Mouse (Mus musculus) lung, postnatal 0 days (tissue): ENCODE data around the gene Xylt1. TPM values are rescaled to one million over a fixed set of nuclear protein-coding genes. Genes with fewer than 3 reads are reported as not detected.

Experiments
- ATAC-seq: fragments of 200-750 bp; cut with Nextera tagmentation; 2 replicates; pipeline ENCODE4 v1.8.0; 2017; ENCODE audit warnings: moderate library complexity
- DNase-seq: peaks from one replicate; pipeline ENCODE4 v3.0.0-alpha.2; 2016; ENCODE audit warnings: low spot score
- H3K27ac ChIP-seq: fragments of 300-500 bp; sonication (generic); 2 replicates; pipeline ENCODE4 v1.5.1; 2014; ENCODE audit warnings: antibody characterized with exemption, mild to moderate bottlenecking, low read length, mixed read lengths
- H3K27me3 ChIP-seq: fragments of 300-500 bp; sonication (generic); replicated peaks from 2 replicates; pipeline ENCODE4 v1.6.1; 2014; ENCODE audit warnings: low read length, mixed read lengths; ENCODE audit not compliant: insufficient read depth
- H3K36me3 ChIP-seq: fragments of 300-500 bp; sonication (generic); 2 replicates; pipeline ENCODE4 v1.6.1; 2014; ENCODE audit warnings: low read length, mixed read lengths; ENCODE audit not compliant: insufficient read depth
- H3K4me1 ChIP-seq: fragments of 300-500 bp; sonication (generic); 2 replicates; pipeline ENCODE4 v1.6.1; 2014; ENCODE audit warnings: antibody characterized with exemption, low read depth, low read length, mixed read lengths; ENCODE audit not compliant: insufficient read depth
- H3K4me2 ChIP-seq: fragments of 300-500 bp; sonication (generic); replicated peaks from 2 replicates; pipeline ENCODE4 v1.6.1; 2014; ENCODE audit warnings: low read depth, mild to moderate bottlenecking, low read length, moderate library complexity, mixed read lengths
- H3K4me3 ChIP-seq: fragments of 300-500 bp; sonication (generic); 2 replicates; pipeline ENCODE4 v1.5.1; 2014; ENCODE audit warnings: low read depth, low read length
- H3K9ac ChIP-seq: fragments of 300-500 bp; sonication (generic); replicated peaks from 2 replicates; pipeline ENCODE4 v1.6.1; 2014; ENCODE audit warnings: low read depth, mild to moderate bottlenecking
- H3K9me3 ChIP-seq: fragments of 300-500 bp; sonication (generic); 2 replicates; pipeline ENCODE4 v1.6.1; 2016; ENCODE audit warnings: low read length, mixed read lengths
- CTCF ChIP-seq: IDR thresholded peaks from 2 replicates; pipeline ENCODE4 v1.5.1; 2016; ENCODE audit warnings: antibody characterized with exemption, mild to moderate bottlenecking
- EP300 ChIP-seq: IDR thresholded peaks from 2 replicates; pipeline ENCODE4 v1.6.1; 2016; ENCODE audit warnings: antibody characterized with exemption, mild to moderate bottlenecking, control low read depth
- WGBS: fragments of 180-500 bp; shearing (Covaris S2); extraction: QIAGEN DNeasy Blood & Tissue Kit; methylation state at CpG from one replicate; pipeline ENCODE4 v1.1.7; 2014; 5-methylcytosine and 5-hydroxymethylcytosine counted together
- polyA plus RNA-seq: library from polyadenylated mRNA; unstranded; fragments of >200 nt; fragmentation: Nextera tagmentation; extraction: Ambion mirVana; gene quantifications from 2 replicates; pipeline ENCODE4 v1.2.1, GENCODE M21; 2015

Xylt1 gene
- polyA plus RNA-seq, 1 experiment from 2014 or later = 0.45 TPM

- H3K36me3 ChIP-seq = no peaks in the 10 kb centered on the region
- no peaks in the 10 kb centered on the region for H3K27me3 ChIP-seq
- no peak for TF ChIP-seq EP300
- TF ChIP-seq CTCF = no peak
- WGBS = 60% methylated on average over 6 of the region's 6 CpGs
- H3K9me3 ChIP-seq = no peaks in the 10 kb centered on the region
- H3K4me3 ChIP-seq = no peak overlapping the region
- DNase-seq (no peak), ATAC-seq (no peak)
- no peak overlapping the region for H3K9ac ChIP-seq
- H3K4me1 ChIP-seq = no peaks in the 10 kb centered on the region
- H3K27ac ChIP-seq = no peak overlapping the region
- H3K4me2 ChIP-seq = no peak overlapping the region
These were observed 192.4 kb downstream of the Xylt1 start for GRCm38 (mm10) chr7:117573170-117573569.

DNA sequence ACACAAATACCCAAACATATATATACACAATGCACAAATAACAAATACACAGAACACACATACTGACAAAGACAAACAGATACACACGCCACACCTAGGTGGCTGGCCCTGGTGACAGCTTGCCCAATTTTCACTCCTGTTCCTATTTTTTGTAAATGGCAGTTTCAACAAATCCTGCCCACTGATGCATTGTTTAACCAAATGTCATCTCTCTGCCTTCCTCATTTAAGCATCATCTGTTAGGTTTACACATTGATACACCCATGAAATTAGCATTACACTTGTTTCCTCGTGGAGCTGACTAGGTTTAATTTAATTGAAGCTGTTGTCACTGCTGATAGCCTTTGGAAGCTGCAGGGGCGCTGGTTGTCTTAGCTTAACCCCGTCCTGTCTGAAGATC, 194.6 kb downstream of the Xylt1 start:
- no peak overlapping the region for H3K9ac ChIP-seq
- H3K27ac ChIP-seq = no peak overlapping the region
- no peaks in the 10 kb centered on the region for H3K4me1 ChIP-seq
- H3K4me3 ChIP-seq = no peak overlapping the region
- H3K27me3 ChIP-seq = no peaks in the 10 kb centered on the region
- TF ChIP-seq CTCF (no peak), EP300 (no peak)
- H3K4me2 ChIP-seq = no peak overlapping the region
- H3K36me3 ChIP-seq = no peaks in the 10 kb centered on the region
- 46% methylated on average over 4 of the region's 4 CpGs for WGBS
- DNase-seq (no peak), ATAC-seq (no peak)
- H3K9me3 ChIP-seq = no peaks in the 10 kb centered on the region

DNA sequence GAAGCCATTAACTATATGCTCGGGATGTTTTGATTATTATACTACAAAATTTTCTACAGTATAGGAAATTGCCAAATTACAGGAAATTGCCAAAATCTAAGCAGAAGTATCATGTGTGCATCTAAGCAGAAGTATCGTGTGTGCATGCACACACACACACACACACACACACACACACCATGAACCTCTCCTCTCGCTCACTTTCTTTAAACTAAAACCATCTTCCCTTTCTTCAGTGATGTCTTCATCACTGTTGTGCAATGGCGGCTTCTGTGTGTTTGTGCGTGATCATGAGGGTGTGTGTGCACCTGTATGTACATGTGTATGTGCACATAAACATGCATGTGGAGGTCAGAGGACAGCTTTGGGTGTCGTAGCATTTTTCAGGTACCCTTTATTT, 196.3 kb downstream of the Xylt1 start:
- Histone ChIP-seq H3K9me3 (no peaks in the 10 kb centered on the region), H3K27ac (no peak overlapping the region)
- 89% methylated on average over 6 of the region's 6 CpGs for WGBS

DNA sequence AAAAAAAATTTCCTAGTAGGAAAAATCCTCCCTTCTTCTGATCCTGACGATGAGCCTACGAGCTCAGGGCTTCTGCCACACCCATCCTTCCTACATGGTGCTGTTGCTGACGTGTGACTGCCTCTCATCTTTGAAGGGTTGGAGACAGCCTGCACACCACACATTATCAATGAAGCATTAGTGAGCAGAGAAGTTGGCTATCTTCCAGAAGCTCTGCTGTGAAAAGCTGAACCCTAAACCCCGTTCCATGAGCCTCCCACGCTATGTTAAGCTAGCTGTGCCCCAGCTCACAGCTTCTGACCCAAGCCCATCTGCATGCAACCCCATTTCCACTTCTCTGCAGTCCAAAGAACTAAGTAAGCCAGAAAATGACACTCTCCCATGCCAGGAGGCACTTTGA, 204.4 kb downstream of the Xylt1 start:
- no peak overlapping the region for H3K4me2 ChIP-seq
- no peak overlapping the region for H3K4me3 ChIP-seq
- no peak overlapping the region for H3K27ac ChIP-seq
- no peaks in the 10 kb centered on the region for H3K9me3 ChIP-seq
- TF ChIP-seq CTCF = no peak
- no peak for TF ChIP-seq EP300
- 46% methylated on average over 5 of the region's 5 CpGs for WGBS
- no peaks in the 10 kb centered on the region for H3K4me1 ChIP-seq
- H3K9ac ChIP-seq = no peak overlapping the region
- H3K36me3 ChIP-seq = no peaks in the 10 kb centered on the region
- no peaks in the 10 kb centered on the region for H3K27me3 ChIP-seq
- ATAC-seq = no peak
- DNase-seq = no peak

More for the DNA sequence above, 196.3 kb downstream of the Xylt1 start:
- no peak for ATAC-seq
- TF ChIP-seq EP300 (no peak), CTCF (no peak)
- Histone ChIP-seq H3K4me2 (no peak overlapping the region), H3K36me3 (no peaks in the 10 kb centered on the region), H3K27me3 (no peaks in the 10 kb centered on the region), H3K4me3 (no peak overlapping the region), H3K9ac (no peak overlapping the region), H3K4me1 (no peaks in the 10 kb centered on the region)
- DNase-seq = no peak

GRCm38 (mm10) chr7:117586811-117587210, 206.0 kb downstream of the Xylt1 start:
- Histone ChIP-seq H3K9ac (no peak overlapping the region), H3K27me3 (no peaks in the 10 kb centered on the region), H3K4me1 (no peaks in the 10 kb centered on the region), H3K36me3 (no peaks in the 10 kb centered on the region), H3K4me3 (no peak overlapping the region), H3K4me2 (no peak overlapping the region), H3K9me3 (no peaks in the 10 kb centered on the region), H3K27ac (no peak overlapping the region)
- DNase-seq (no peak), ATAC-seq (no peak)
- no peak for TF ChIP-seq EP300
- TF ChIP-seq CTCF = no peak

DNA sequence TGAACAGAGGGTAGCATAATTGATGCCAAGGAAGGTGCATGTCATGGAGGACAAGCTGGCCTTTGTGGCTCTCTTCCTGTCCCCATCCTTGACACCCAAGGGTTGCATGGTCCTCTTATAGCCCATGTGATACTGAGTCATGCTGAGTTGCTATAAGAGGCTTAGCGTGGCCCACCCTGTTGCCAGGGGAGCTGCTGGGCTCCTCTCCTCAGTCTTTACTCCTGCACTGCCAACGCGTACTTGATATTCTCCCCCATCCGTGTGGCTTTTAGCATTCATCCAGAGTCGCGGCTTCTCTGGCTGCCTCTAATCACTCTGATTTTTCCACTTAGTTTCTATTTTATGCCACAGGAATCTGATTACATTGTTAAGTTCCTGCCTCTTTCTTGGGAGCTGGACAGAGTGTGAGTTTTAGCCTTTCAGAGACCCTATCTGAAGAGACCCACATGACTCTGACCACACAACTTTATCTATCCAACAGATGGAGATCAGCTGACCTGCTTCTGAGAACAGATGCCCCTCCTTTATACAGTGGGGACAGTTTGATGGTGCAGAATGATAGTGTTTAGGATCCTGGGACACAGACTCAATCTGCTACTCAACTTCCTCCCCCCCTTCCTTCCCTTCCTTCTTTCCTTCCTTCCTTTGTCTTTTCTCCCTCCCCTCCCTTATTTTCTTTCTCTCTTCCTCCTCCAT, 206.6 kb downstream of the Xylt1 start:
- DNase-seq (no peak), ATAC-seq (no peak)
- TF ChIP-seq CTCF (no peak), EP300 (no peak)
- Histone ChIP-seq H3K4me3 (no peak overlapping the region), H3K27ac (no peak overlapping the region), H3K27me3 (no peaks in the 10 kb centered on the region), H3K9ac (no peak overlapping the region), H3K4me2 (no peak overlapping the region), H3K9me3 (no peaks in the 10 kb centered on the region), H3K4me1 (no peaks in the 10 kb centered on the region), H3K36me3 (no peaks in the 10 kb centered on the region)
- WGBS = 68% methylated on average over 6 of the region's 6 CpGs

GRCm38 (mm10) chr7:117588426-117588825, 207.6 kb downstream of the Xylt1 start:
- DNase-seq (no peak), ATAC-seq (no peak)
- H3K4me3 ChIP-seq = no peak overlapping the region
- no peaks in the 10 kb centered on the region for H3K9me3 ChIP-seq
- no peak overlapping the region for H3K4me2 ChIP-seq
- TF ChIP-seq CTCF (no peak), EP300 (no peak)
- H3K27ac ChIP-seq = no peak overlapping the region
- H3K36me3 ChIP-seq = no peaks in the 10 kb centered on the region
- no peak overlapping the region for H3K9ac ChIP-seq
- H3K4me1 ChIP-seq = no peaks in the 10 kb centered on the region
- 20% methylated on average over 1 of the region's 1 CpGs for WGBS
- no peaks in the 10 kb centered on the region for H3K27me3 ChIP-seq
